Comparison of ENCODE assay signal across 25 mouse cellular contexts in the genomic region with DNA sequence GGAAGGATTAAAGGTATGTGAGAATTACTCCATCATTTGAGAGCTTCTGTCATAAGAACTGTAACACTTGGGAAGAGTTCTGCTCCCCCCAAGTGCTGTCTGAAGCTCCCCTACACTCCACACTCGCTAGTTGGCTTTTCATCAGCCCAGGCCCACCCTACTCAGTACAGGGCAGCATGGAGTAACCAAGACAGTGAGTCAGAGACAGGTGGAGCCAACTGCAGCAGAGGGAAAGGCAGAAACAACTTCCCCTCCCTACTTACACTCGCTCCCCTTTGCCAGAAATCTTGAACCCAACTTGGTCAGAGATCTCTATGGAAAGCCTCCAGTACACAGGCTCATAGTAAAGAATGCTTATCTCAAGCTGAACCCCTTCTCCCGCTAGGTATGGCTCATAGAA.
DNase-seq lines count a peak whose midpoint lies in the region; ATAC-seq and TF ChIP-seq lines count a peak whose summit lies in the region.
"Had no signal": no experiment of that assay in that cellular context is flagged by ENCODE, and none has a peak within 500 bp of the region (broad histone marks: within the 10 kb centered on the region; RNA-seq: fewer than 3 reads in every experiment).

No protein-coding gene starts in this region.

- WGBS in forebrain, embryonic 10.5 days, result 80% methylated on average over 3 of the region's 3 CpGs
- WGBS in midbrain, embryonic 14.5 days, result 84% methylated on average over 3 of the region's 3 CpGs
- WGBS in forebrain, embryonic 15.5 days, result 84% methylated on average over 3 of the region's 3 CpGs

- no peak overlapping the region for H3ac ChIP-seq in myocyte (ENCODE audit: control insufficient read depth, insufficient read length)

- DNase-seq in 3T3-L1 (ENCODE audit: low read depth, low spot score) (peak; percentile 3), MEL (ENCODE audit: low read depth, low spot score) (peak; percentile 29), NIH3T3 (ENCODE audit: low read depth) (peak; percentile 25)
- no peak for DNase-seq in cerebellum, adult 11-12 months
- no peak for DNase-seq in forebrain, embryonic 10.5 days (ENCODE audit: extremely low spot score, low spot score)
- DNase-seq in midbrain, embryonic 14.5 days, result no peak
- DNase-seq: adrenal gland, adult 2 months; adrenal gland, adult 8-10 months; adrenal gland, postnatal 10 days; adrenal gland, postnatal 14 days; adrenal gland, postnatal 25 days; adrenal gland, postnatal 36 days; B cell, adult 2 months; cerebellum, adult 11 months; cerebellum, adult 18-20 months; cerebellum, adult 2 months; cerebellum, adult 8-10 months; cerebellum, adult 9-10 months had no signal

- H3K9me3 ChIP-seq in MEL (replicated peaks; ENCODE audit: insufficient read depth, low read length), result no peaks in the 10 kb centered on the region
- H3K9me3 ChIP-seq in forebrain, embryonic 10.5 days, result no peaks in the 10 kb centered on the region
- no peaks in the 10 kb centered on the region for H3K9me3 ChIP-seq in midbrain, embryonic 14.5 days (ENCODE audit: control insufficient read depth, low read length)
- no peaks in the 10 kb centered on the region for H3K9me3 ChIP-seq in forebrain, embryonic 15.5 days
- H3K9me3 ChIP-seq: G1E had no signal

- no peak overlapping the region for H3K9ac ChIP-seq in MEL (ENCODE audit: control insufficient read depth, low read depth, low read length, poor library complexity, severe bottlenecking)
- no peak overlapping the region for H3K9ac ChIP-seq in midbrain, embryonic 14.5 days (replicated peaks; ENCODE audit: low read length)
- no peak overlapping the region for H3K9ac ChIP-seq in forebrain, embryonic 15.5 days (replicated peaks)

- no peak for ATAC-seq in midbrain, embryonic 14.5 days (ENCODE audit: low FRiP score, low TSS enrichment)
- no peak for ATAC-seq in forebrain, embryonic 15.5 days (replicated peaks)
- ATAC-seq: activated CD4-positive, CD25-positive, alpha-beta regulatory T cell, adult 4 months; CD4-positive, CD25-positive, alpha-beta regulatory T cell, adult 4 months; Patski had no signal

- no peaks in the 10 kb centered on the region for H3K4me1 ChIP-seq in MEL (ENCODE audit: control insufficient read depth in 1 of 2, insufficient read depth in 2 of 2, low read length in 2 of 2)
- no peaks in the 10 kb centered on the region for H3K4me1 ChIP-seq in forebrain, embryonic 10.5 days
- no peaks in the 10 kb centered on the region for H3K4me1 ChIP-seq in midbrain, embryonic 14.5 days (ENCODE audit: control insufficient read depth, insufficient read depth, low read length)
- no peaks in the 10 kb centered on the region for H3K4me1 ChIP-seq in forebrain, embryonic 15.5 days

- TF ChIP-seq CTCF in MEL (IDR thresholded peaks at IDR 0.05 in 2 of 3, conservative IDR thresholded peaks at IDR 0.05 in 1 of 3; ENCODE audit: control insufficient read depth in 1 of 3, insufficient read depth in 1 of 3, low read depth in 2 of 3, low read length in 3 of 3, poor library complexity in 1 of 3, severe bottlenecking in 1 of 3), result no peak

- no peaks in the 10 kb centered on the region for H3K27me3 ChIP-seq in MEL (ENCODE audit: control insufficient read depth in 1 of 2, insufficient read depth in 2 of 2, low read length in 2 of 2)
- H3K27me3 ChIP-seq in myocyte (ENCODE audit: control insufficient read depth, insufficient read depth, insufficient read length), result no peaks in the 10 kb centered on the region
- no peaks in the 10 kb centered on the region for H3K27me3 ChIP-seq in forebrain, embryonic 10.5 days (ENCODE audit: poor library complexity, severe bottlenecking)
- no peaks in the 10 kb centered on the region for H3K27me3 ChIP-seq in midbrain, embryonic 14.5 days (ENCODE audit: control insufficient read depth, insufficient read depth, low read length)
- no peaks in the 10 kb centered on the region for H3K27me3 ChIP-seq in forebrain, embryonic 15.5 days
- H3K27me3 ChIP-seq: CH12.LX, Patski had no signal

- peak overlapping the region; percentile 20 for H3K4me2 ChIP-seq in myocyte (ENCODE audit: low read depth)
- H3K4me2 ChIP-seq in midbrain, embryonic 14.5 days (ENCODE audit: low read length), result no peak overlapping the region
- H3K4me2 ChIP-seq in forebrain, embryonic 15.5 days (replicated peaks), result no peak overlapping the region

- H3K79me2 ChIP-seq in MEL (ENCODE audit: control insufficient read depth, insufficient read depth, low read length, poor library complexity) (no peaks in the 10 kb centered on the region), myocyte (ENCODE audit: control insufficient read depth, insufficient read depth) (no peaks in the 10 kb centered on the region)

- H3K36me3 ChIP-seq in MEL (ENCODE audit: control insufficient read depth in 1 of 2, insufficient read depth in 2 of 2, low read length in 2 of 2), result no peaks in the 10 kb centered on the region
- no peaks in the 10 kb centered on the region for H3K36me3 ChIP-seq in myocyte (ENCODE audit: control insufficient read depth, insufficient read depth)
- H3K36me3 ChIP-seq in forebrain, embryonic 10.5 days (replicated peaks), result no peaks in the 10 kb centered on the region
- H3K36me3 ChIP-seq in midbrain, embryonic 14.5 days (ENCODE audit: control insufficient read depth, insufficient read depth, low read length), result no peaks in the 10 kb centered on the region
- H3K36me3 ChIP-seq in forebrain, embryonic 15.5 days, result no peaks in the 10 kb centered on the region
- H3K36me3 ChIP-seq: G1E had no signal

- no peak for TF ChIP-seq POLR2A in MEL (IDR thresholded peaks at IDR 0.05; ENCODE audit: control insufficient read depth in 1 of 2, insufficient read depth in 1 of 2, low read depth in 1 of 2, low read length in 2 of 2, poor library complexity in 1 of 2)
- TF ChIP-seq POLR2A in myocyte (IDR thresholded peaks at IDR 0.05; ENCODE audit: insufficient read length, low read depth), result no peak

- H3K4me3 ChIP-seq in MEL (ENCODE audit: control insufficient read depth in 1 of 2, insufficient read depth in 1 of 2, low read depth in 2 of 2, low read length in 2 of 2) (peak overlapping the region; percentile 43 to 68), myocyte (no peak overlapping the region)
- no peak overlapping the region for H3K4me3 ChIP-seq in forebrain, embryonic 10.5 days
- no peak overlapping the region for H3K4me3 ChIP-seq in midbrain, embryonic 14.5 days (replicated peaks; ENCODE audit: low read depth, low read length)
- H3K4me3 ChIP-seq in forebrain, embryonic 15.5 days, result no peak overlapping the region

- TF ChIP-seq RAD21 in MEL (IDR thresholded peaks at IDR 0.05; ENCODE audit: low read depth, low read length), result no peak

- no peak for TF ChIP-seq EP300 in MEL (IDR thresholded peaks at IDR 0.05; ENCODE audit: low read depth in 1 of 2, low read length in 2 of 2)

- no peak overlapping the region for H3K27ac ChIP-seq in MEL (ENCODE audit: control insufficient read depth, low read depth, low read length)
- H3K27ac ChIP-seq in forebrain, embryonic 10.5 days, result no peak overlapping the region
- no peak overlapping the region for H3K27ac ChIP-seq in midbrain, embryonic 14.5 days (replicated peaks; ENCODE audit: low read depth, low read length)
- H3K27ac ChIP-seq in forebrain, embryonic 15.5 days (replicated peaks), result no peak overlapping the region

TF ChIP-seq in MEL, 35 proteins besides CTCF, POLR2A, EP300 and RAD21 (continues in another document):
- no peak for TF ChIP-seq ETS1 (IDR thresholded peaks at IDR 0.05; ENCODE audit: low read depth, low read length)
- no peak for TF ChIP-seq RCOR1 (IDR thresholded peaks at IDR 0.05; ENCODE audit: low read depth, low read length)
- TF ChIP-seq BHLHE40 (IDR thresholded peaks at IDR 0.05; ENCODE audit: borderline replicate concordance, low read depth, low read length), result no peak
- no peak for TF ChIP-seq JUND (IDR thresholded peaks at IDR 0.05; ENCODE audit: low read depth, low read length)
- no peak for TF ChIP-seq TBP (IDR thresholded peaks at IDR 0.05; ENCODE audit: low read depth, low read length)
- TF ChIP-seq MAFK (IDR thresholded peaks at IDR 0.05; ENCODE audit: borderline replicate concordance, low read depth, low read length), result no peak
- TF ChIP-seq UBTF (IDR thresholded peaks at IDR 0.05; ENCODE audit: borderline replicate concordance, insufficient read depth, low read depth, low read length), result no peak
- TF ChIP-seq POLR2AphosphoS5 (IDR thresholded peaks at IDR 0.05; ENCODE audit: borderline replicate concordance, low read depth, low read length), result no peak
- TF ChIP-seq CHD1 (IDR thresholded peaks at IDR 0.05; ENCODE audit: low read depth, low read length), result no peak
- no peak for TF ChIP-seq MYB (IDR thresholded peaks at IDR 0.05; ENCODE audit: low read depth, low read length)
- TF ChIP-seq USF1 (IDR thresholded peaks at IDR 0.05; ENCODE audit: low read depth, low read length), result no peak
- TF ChIP-seq ZC3H11A (IDR thresholded peaks at IDR 0.05; ENCODE audit: low read depth, low read length), result no peak
- TF ChIP-seq ZKSCAN1 (IDR thresholded peaks at IDR 0.05; ENCODE audit: low read depth, low read length), result no peak
- no peak for TF ChIP-seq KAT2A (conservative IDR thresholded peaks at IDR 0.05; ENCODE audit: low read depth, low read length)
- TF ChIP-seq CHD2 (IDR thresholded peaks at IDR 0.05; ENCODE audit: low read length), result no peak

TF ChIP-seq in myocyte, 11 proteins besides CTCF, POLR2A, EP300 and RAD21:
- TF ChIP-seq USF1 (IDR thresholded peaks at IDR 0.05; ENCODE audit: low read depth), result no peak
- TF ChIP-seq MAX (IDR thresholded peaks at IDR 0.05; ENCODE audit: low read depth), result no peak
- TF ChIP-seq REST (IDR thresholded peaks at IDR 0.05; ENCODE audit: insufficient read depth, insufficient read length), result no peak
- TF ChIP-seq SRF (IDR thresholded peaks at IDR 0.05; ENCODE audit: control insufficient read depth, insufficient read length, low read depth), result no peak
- no peak for TF ChIP-seq E2F4 (IDR thresholded peaks at IDR 0.05; ENCODE audit: insufficient read depth)
- peak in 2 of 3 experiments; percentile 19 to 79 for TF ChIP-seq MYOD1 (IDR thresholded peaks at IDR 0.05; ENCODE audit: control insufficient read depth in 1 of 3, insufficient read length in 2 of 3, low read depth in 2 of 3)
- TF ChIP-seq MYOG (IDR thresholded peaks at IDR 0.05; ENCODE audit: control insufficient read depth in 1 of 3, insufficient read depth in 1 of 3, insufficient read length in 2 of 3, low read depth in 2 of 3), result peak in 2 of 3 experiments; percentile 20 to 76
- no peak for TF ChIP-seq POLR2AphosphoS2 (IDR thresholded peaks at IDR 0.05; ENCODE audit: insufficient read length, low read depth)
- TF ChIP-seq CEBPB (IDR thresholded peaks at IDR 0.05; ENCODE audit: insufficient read depth, poor library complexity, severe bottlenecking), result no peak

Comparison
In these comparisons a context has a peak if more than half of its experiments do, and no peak if none do; other contexts are left out.
1. DNase-seq: peak in 3T3-L1 (single experiment), MEL (single experiment) and NIH3T3 (single experiment); none in cerebellum, adult 11-12 months (single experiment), forebrain, embryonic 10.5 days (single experiment) and midbrain, embryonic 14.5 days (single experiment).
2. H3K4me3 ChIP-seq: peak in MEL (2 of 2); none in myocyte (single experiment), forebrain, embryonic 10.5 days (single experiment), midbrain, embryonic 14.5 days (single experiment) and forebrain, embryonic 15.5 days (single experiment).